Mouse (Mus musculus) NIH3T3 (cell line): ENCODE data around the gene Gpr153.
"Not testable (repeated sequence)": the region's sequence is repeated elsewhere in the genome, so short reads cannot be mapped to it uniquely, and the experiment has no call there.

ENCODE experiments used
- DNase-seq: peaks from one replicate; pipeline ENCODE4 v3.0.0-alpha.2; 2012; ENCODE audit warnings: low read depth

Gpr153 gene

GRCm38 (mm10) chr4:152273621-152274236 lies at the start of gene Gpr153:
Gene Gpr153, plus strand, starts transcription at chr4:152274232.
- DNase-seq, result peak; percentile 78

DNA sequence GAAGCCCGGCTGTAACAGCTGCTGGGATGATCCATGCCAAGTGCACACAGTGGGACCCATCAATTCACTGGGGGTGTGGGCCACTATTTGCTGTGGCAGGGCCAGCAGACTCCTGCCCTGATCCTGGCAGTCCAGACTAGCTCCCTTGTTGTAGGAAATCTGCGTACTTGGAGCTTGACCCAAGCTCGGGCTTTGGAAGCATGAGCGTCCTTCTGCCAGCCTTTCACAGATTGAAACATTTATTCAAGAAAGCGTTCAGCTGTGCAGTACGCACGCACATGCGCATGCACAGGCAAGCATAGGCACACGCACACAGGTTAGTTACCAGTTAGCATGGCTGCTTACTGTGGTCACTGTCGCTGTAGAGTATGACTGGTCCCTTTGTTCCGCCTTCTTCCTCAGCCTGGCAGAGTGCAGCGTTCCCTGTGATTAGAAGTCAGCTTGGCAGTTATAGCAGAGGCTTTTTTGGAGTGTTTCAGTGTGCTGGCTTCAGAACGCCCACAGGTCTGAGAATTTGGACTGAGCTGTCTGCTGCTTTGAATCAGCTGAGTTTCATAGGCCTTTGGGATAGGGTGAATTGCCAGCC lies 47.0 kb upstream of the Gpr153 start:
- peak; percentile 34 for DNase-seq

GRCm38 (mm10) chr4:152227749-152228527 lies 46.1 kb upstream of the Gpr153 start:
- no peak for DNase-seq

DNA sequence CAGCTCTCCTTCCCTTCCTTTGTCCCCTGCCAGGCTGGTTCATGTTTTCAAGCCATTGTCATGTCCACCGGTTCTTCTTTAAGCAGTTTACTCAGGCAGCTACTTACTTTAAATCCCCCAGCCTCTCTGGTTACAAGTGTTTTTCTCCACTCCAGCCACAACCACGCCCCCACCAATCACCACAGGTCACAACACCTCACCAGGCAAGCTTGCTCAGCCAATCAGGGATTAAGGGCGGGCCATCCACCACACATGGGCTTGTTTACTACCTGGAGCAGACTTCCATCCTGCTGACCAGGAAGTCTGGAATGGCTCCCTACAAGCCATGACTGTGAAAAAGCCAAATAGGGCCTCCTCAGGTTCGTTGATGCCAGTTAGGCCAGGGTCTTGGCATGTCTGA lies 43.7 kb upstream of the Gpr153 start:
- DNase-seq, result not testable (repeated sequence)

DNA sequence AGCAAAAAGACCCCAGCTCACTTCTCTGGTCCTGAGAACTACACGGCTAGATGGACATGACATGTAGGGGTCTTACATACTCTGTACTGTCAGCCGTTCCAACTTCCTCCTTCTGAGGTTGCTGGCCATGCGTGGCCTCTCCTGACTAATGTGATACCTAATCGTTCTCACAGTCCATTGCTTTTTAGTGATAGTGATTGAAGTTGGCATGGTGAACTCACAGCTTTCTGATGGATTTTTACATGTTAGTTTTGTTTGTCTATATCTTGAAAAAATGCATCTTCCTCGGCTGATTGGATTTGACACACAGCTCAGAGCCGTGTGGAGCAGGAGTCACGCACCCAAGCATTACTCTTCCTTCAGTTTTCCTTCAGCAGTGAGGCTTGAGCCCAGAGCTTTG lies 42.7 kb upstream of the Gpr153 start:
- no peak for DNase-seq

- DNase-seq, result no peak
Observed at GRCm38 (mm10) chr4:152232411-152232903, 41.6 kb upstream of the Gpr153 start.

DNA sequence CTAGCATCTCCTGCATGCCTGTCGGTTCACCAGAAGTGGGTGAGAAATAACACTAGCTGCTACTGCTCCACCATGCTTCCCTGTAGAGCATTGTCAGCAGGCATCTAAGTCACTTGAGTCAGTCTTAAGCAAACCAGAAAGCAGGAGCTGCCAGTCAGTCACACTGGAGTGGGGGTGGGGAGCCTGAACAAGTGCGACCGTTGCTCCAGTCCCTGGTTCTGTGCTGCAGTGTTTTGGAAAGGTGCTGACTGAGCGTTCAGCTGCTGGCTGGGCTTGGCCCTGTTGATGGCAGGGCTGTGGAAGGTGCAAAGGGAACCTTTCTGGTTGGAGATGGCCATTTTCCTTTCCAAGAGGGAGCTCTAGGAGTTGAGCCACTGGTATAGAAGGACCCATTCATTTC lies 34.1 kb upstream of the Gpr153 start:
- no peak for DNase-seq

DNA sequence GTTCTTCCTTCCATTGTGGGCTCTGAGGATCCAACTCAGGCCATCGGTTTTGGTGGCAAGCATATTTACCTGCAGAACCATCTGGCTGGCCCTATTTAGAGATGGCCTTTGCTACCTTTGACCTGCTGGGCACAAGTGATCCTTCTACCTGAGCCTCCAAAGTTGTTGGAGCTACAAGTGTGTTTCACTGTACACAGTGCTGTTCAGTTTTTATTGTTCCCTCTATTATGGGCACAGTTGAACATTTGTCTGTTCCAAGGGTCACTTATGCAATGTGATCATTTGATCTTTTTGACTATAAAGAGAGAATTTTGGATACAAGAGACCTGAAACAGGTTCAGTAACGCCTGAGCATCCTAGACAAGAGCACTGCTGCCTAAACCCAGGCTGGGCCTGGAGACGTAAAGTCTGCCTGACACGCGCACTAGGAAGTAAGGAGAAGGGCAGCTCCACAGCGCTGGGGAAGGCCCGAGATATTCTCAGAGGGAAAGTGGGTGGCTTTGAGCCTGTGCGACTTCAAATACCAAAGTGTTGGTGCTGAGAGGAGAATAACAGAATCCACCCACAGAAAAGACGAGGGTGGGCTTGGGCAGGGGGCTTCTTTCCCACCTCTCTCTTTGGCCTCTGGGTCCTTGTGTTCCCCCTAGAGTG lies 30.7 kb upstream of the Gpr153 start:
- DNase-seq, result no peak

DNA sequence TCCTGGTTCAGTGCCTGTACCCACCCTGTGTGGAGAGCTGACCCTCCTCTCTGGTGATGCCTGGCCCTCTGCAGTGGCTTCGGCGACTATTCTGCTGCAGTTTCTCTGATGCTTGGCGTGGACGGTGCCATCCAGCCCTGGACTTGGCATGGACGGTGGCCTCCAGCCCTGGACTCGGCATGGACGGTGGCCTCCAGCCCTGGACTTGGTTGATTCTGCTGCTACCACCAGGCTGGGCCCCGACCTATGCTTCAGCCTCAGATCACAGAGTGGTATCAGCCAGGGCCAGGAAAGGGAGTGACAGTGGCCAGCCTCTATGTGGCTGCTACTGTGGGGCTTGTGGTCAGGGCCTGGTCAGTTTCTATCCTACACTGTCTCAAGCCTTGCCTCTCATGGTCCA lies 30.1 kb upstream of the Gpr153 start:
- no peak for DNase-seq

DNA sequence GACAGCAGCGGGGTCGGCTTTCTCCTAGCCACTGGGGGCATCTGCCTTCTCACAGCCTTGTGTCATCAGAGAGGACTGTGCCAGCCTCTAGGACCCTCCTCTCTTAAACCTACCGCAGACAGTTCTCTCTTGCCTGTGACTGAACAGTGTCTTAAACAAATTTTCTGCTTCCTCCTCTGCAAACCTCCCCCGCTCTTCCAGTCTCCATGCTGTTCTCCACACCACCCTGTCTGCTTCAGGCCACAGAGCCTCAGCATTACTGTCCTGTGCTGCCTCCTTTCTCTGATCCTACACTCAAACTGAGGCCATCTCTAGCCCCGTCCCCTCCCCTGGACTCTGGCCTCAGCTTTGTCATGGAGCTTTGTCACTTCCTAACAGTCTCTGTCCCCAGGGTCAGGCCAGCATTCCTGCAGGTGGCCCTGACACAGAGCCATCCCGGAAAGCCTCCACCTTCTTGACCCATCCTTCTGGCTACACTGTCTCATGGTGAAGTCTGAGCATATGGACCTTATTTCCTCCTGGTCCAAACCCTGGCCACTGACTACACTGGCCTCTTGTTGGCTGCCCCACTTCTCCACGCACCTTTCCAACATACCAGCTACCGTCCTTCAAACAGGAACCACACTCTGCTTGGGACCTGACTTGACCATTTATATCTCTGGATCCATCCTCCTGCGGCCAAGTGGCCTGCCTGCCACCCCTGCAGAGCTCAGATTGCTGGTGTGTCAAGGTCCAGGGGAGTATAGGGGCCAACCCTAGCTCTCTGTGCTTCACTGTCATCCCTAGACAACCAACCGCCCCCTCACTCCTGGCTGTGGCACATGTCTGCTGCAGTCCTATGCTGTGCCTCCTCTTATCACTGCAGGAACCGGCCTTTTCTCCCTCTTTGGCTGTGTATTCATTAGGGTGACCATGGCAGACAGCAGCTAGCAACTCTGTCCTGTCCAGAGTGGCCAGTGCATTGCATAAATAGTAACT lies 29.2 kb upstream of the Gpr153 start:
- no peak for DNase-seq

- DNase-seq, result no peak
Observed at GRCm38 (mm10) chr4:152246011-152246410, 28.0 kb upstream of the Gpr153 start.

- DNase-seq, result no peak
Observed at GRCm38 (mm10) chr4:152247195-152247594, 26.8 kb upstream of the Gpr153 start.

DNA sequence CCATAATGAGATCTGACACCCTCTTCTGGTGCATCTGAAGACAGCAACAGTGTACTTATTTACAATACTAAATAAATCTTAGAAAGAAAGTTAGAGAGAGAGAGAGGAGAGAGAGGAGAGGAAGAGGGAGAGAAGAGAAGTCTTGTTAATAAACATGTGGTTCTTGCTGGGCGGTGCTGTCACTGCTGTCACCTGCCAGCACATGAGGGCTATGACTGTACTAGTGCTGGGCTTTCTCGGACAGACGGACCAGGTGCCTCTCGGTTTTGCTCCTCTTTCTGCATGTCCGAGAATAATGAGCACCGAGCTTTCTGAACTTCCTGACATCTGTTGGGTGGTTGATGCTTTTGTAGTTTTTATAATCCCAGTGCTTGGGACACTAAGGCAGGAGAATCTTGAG lies 23.4 kb upstream of the Gpr153 start:
- DNase-seq, result no peak

- DNase-seq, result no peak
Observed at GRCm38 (mm10) chr4:152253183-152253759, 20.8 kb upstream of the Gpr153 start.

GRCm38 (mm10) chr4:152257070-152257469 lies 17.0 kb upstream of the Gpr153 start:
- peak; percentile 76 for DNase-seq

GRCm38 (mm10) chr4:152260451-152260850 lies 13.6 kb upstream of the Gpr153 start:
- peak; percentile 54 for DNase-seq

GRCm38 (mm10) chr4:152262187-152262586 lies 11.8 kb upstream of the Gpr153 start:
- no peak for DNase-seq

DNA sequence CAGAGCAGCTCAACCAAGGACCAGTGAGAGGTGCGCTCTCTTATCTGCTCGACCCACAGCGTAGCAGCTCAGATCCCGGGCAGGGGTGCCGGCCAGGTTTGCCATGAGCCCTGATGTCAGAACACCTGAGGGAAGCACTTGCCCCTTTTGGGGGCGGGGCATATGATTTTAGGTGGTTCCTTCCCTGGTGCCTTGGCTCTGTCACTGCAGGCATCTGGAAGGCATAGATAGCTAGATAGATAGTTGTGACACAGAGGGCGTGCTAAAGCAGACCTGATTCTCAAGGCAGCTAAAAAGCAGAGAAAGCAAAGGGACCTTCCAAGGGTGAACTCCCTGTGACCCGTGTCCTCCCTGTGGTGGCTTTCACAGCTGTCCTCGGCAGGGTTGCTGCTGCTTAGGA lies 10.9 kb upstream of the Gpr153 start:
- DNase-seq, result no peak

DNA sequence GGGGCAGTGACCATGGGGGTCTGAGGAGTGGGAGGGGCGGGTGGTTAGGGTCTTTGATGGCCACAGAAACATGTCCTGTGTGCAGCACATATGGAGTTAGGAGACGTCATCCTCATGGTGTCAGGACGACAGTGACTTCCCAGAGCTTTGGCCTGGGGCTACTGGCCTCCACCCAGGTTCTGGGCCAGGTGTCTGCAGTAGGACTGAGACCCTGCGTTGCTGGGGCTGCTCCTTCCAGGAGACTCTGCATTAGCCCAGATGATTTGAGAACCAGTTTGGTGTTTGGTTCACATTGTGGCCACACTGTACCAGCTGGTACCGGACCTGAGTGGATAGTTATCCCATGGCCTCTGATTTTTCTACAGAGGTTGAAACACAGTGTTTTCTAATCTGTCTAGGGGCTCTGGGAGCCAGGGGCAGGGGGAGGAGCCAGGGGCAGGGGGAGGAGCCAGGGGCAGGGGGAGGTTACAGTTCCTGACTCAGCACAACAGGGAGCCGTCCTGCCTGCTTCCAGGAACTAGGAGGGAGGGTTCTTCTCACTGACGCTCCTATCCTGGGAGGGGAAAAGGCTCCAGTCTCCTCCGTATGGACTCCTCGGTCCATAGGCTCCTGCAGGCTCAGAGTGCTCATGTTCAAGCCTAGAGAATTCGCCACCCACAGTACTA lies 10.4 kb upstream of the Gpr153 start:
- DNase-seq, result peak; percentile 22

DNA sequence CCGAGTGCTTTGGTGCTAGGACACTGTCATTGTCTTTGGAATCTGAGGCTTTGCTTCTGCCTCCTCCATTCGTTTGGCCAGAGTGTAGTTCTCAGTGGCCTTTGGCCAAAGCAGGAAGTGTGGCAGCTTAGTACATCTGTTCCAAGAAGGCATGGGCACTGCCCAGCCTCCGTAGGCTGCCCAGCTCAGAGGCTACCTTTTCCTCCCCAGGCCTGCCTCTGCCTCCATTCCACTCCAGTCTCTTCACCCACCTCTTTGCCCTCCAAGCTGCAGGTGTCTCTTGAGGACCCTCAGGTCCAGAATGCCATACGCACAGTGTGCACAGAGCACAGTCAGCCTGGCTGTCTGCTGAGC lies 9.9 kb upstream of the Gpr153 start:
- no peak for DNase-seq
